Mouse (Mus musculus): ENCODE data around the gene Gm20431. TPM values are rescaled to one million over a fixed set of nuclear protein-coding genes. Genes with fewer than 3 reads are reported as not detected.

Gm20431 gene
- polyA plus RNA-seq, 1 experiment: 15.3 TPM

- Histone ChIP-seq H3K27ac (ENCODE audit: control insufficient read depth, insufficient read depth, low read length) (no peak overlapping the region), H3K4me3 (ENCODE audit: control insufficient read depth, insufficient read depth, low read length) (no peak overlapping the region), H3K36me3 (ENCODE audit: control insufficient read depth, insufficient read depth, low read length) (no peaks in the 10 kb centered on the region), H3K27me3 (ENCODE audit: control insufficient read depth, insufficient read depth, low read length) (no peaks in the 10 kb centered on the region), H3K4me1 (replicated peaks; ENCODE audit: control insufficient read depth, insufficient read depth, low read length) (peaks cover 13% of the 10 kb centered on the region)
- TF ChIP-seq CTCF (IDR thresholded peaks at IDR 0.05; ENCODE audit: borderline replicate concordance, control insufficient read depth, extremely low read depth, insufficient read depth, low read length, poor library complexity) (no peak), POLR2A (IDR thresholded peaks at IDR 0.05; ENCODE audit: control insufficient read depth, extremely low read depth, insufficient read depth, low read length, poor library complexity) (no peak)
- no peak for DNase-seq
- 96% methylated on average over 5 of the region's 5 CpGs for WGBS
Measured at GRCm38 (mm10) chr2:167668426-167668825, 7.1 kb upstream of the Gm20431 start.

GRCm38 (mm10) chr2:167665972-167666713 lies 4.8 kb upstream of the Gm20431 start:
- no peak for DNase-seq
- no peak for TF ChIP-seq POLR2A (IDR thresholded peaks at IDR 0.05; ENCODE audit: control insufficient read depth, extremely low read depth, insufficient read depth, low read length, poor library complexity)
- no peak for TF ChIP-seq CTCF (IDR thresholded peaks at IDR 0.05; ENCODE audit: borderline replicate concordance, control insufficient read depth, extremely low read depth, insufficient read depth, low read length, poor library complexity)
- no peak overlapping the region for H3K27ac ChIP-seq (ENCODE audit: control insufficient read depth, insufficient read depth, low read length)
- H3K4me3 ChIP-seq (ENCODE audit: control insufficient read depth, insufficient read depth, low read length): no peak overlapping the region
- H3K4me1 ChIP-seq (replicated peaks; ENCODE audit: control insufficient read depth, insufficient read depth, low read length): peaks cover 8% of the 10 kb centered on the region
- no peaks in the 10 kb centered on the region for H3K36me3 ChIP-seq (ENCODE audit: control insufficient read depth, insufficient read depth, low read length)
- 95% methylated on average over 18 of the region's 18 CpGs for WGBS
- H3K27me3 ChIP-seq (ENCODE audit: control insufficient read depth, insufficient read depth, low read length): no peaks in the 10 kb centered on the region

GRCm38 (mm10) chr2:167662713-167663112 lies 1.4 kb upstream of the Gm20431 start:
- TF ChIP-seq POLR2A (IDR thresholded peaks at IDR 0.05; ENCODE audit: control insufficient read depth, extremely low read depth, insufficient read depth, low read length, poor library complexity): no peak
- no peak for TF ChIP-seq CTCF (IDR thresholded peaks at IDR 0.05; ENCODE audit: borderline replicate concordance, control insufficient read depth, extremely low read depth, insufficient read depth, low read length, poor library complexity)
- 80% methylated on average over 6 of the region's 6 CpGs for WGBS
- H3K36me3 ChIP-seq (ENCODE audit: control insufficient read depth, insufficient read depth, low read length): no peaks in the 10 kb centered on the region
- H3K4me3 ChIP-seq (ENCODE audit: control insufficient read depth, insufficient read depth, low read length): no peak overlapping the region
- H3K27me3 ChIP-seq (ENCODE audit: control insufficient read depth, insufficient read depth, low read length): no peaks in the 10 kb centered on the region
- peaks cover 40% of the 10 kb centered on the region for H3K4me1 ChIP-seq (replicated peaks; ENCODE audit: control insufficient read depth, insufficient read depth, low read length)
- no peak for DNase-seq
- no peak overlapping the region for H3K27ac ChIP-seq (ENCODE audit: control insufficient read depth, insufficient read depth, low read length)

- Histone ChIP-seq H3K27me3 (ENCODE audit: control insufficient read depth, insufficient read depth, low read length) (no peaks in the 10 kb centered on the region), H3K4me3 (ENCODE audit: control insufficient read depth, insufficient read depth, low read length) (peak overlapping the region; percentile 95), H3K4me1 (replicated peaks; ENCODE audit: control insufficient read depth, insufficient read depth, low read length) (peaks cover 57% of the 10 kb centered on the region), H3K27ac (ENCODE audit: control insufficient read depth, insufficient read depth, low read length) (peak overlapping the region; percentile 16; the same call in 1 of the 2 replicates), H3K36me3 (ENCODE audit: control insufficient read depth, insufficient read depth, low read length) (no peaks in the 10 kb centered on the region)
- 3% methylated on average over 12 of the region's 12 CpGs for WGBS
- TF ChIP-seq POLR2A (IDR thresholded peaks at IDR 0.05; ENCODE audit: control insufficient read depth, extremely low read depth, insufficient read depth, low read length, poor library complexity) (no peak), CTCF (IDR thresholded peaks at IDR 0.05; ENCODE audit: borderline replicate concordance, control insufficient read depth, extremely low read depth, insufficient read depth, low read length, poor library complexity) (no peak)
- DNase-seq: no peak
Measured at GRCm38 (mm10) chr2:167660611-167660971, 705 bp downstream of the Gm20431 start.

- TF ChIP-seq POLR2A (IDR thresholded peaks at IDR 0.05; ENCODE audit: control insufficient read depth, extremely low read depth, insufficient read depth, low read length, poor library complexity) (no peak), CTCF (IDR thresholded peaks at IDR 0.05; ENCODE audit: borderline replicate concordance, control insufficient read depth, extremely low read depth, insufficient read depth, low read length, poor library complexity) (no peak)
- peak overlapping the region; percentile 0; the same call in 1 of the 2 replicates for H3K27ac ChIP-seq (ENCODE audit: control insufficient read depth, insufficient read depth, low read length)
Measured at GRCm38 (mm10) chr2:167659847-167660610, 1.3 kb downstream of the Gm20431 start.

GRCm38 (mm10) chr2:167659177-167659846 lies 2.0 kb downstream of the Gm20431 start:
- no peak for DNase-seq
- H3K4me1 ChIP-seq (replicated peaks; ENCODE audit: control insufficient read depth, insufficient read depth, low read length): peaks cover 61% of the 10 kb centered on the region
- no peak overlapping the region for H3K27ac ChIP-seq (ENCODE audit: control insufficient read depth, insufficient read depth, low read length)
- H3K4me3 ChIP-seq (ENCODE audit: control insufficient read depth, insufficient read depth, low read length): no peak overlapping the region
- TF ChIP-seq CTCF (IDR thresholded peaks at IDR 0.05; ENCODE audit: borderline replicate concordance, control insufficient read depth, extremely low read depth, insufficient read depth, low read length, poor library complexity) (no peak), POLR2A (IDR thresholded peaks at IDR 0.05; ENCODE audit: control insufficient read depth, extremely low read depth, insufficient read depth, low read length, poor library complexity) (no peak)
- H3K27me3 ChIP-seq (ENCODE audit: control insufficient read depth, insufficient read depth, low read length): no peaks in the 10 kb centered on the region
- WGBS: 76% methylated on average over 10 of the region's 10 CpGs
- peaks cover under 1% of the 10 kb centered on the region; the same call in 1 of the 2 replicates for H3K36me3 ChIP-seq (ENCODE audit: control insufficient read depth, insufficient read depth, low read length)

More at GRCm38 (mm10) chr2:167659847-167660610, 1.3 kb downstream of the Gm20431 start:
- Histone ChIP-seq H3K4me1 (replicated peaks; ENCODE audit: control insufficient read depth, insufficient read depth, low read length) (peaks cover 59% of the 10 kb centered on the region), H3K36me3 (ENCODE audit: control insufficient read depth, insufficient read depth, low read length) (no peaks in the 10 kb centered on the region), H3K27me3 (ENCODE audit: control insufficient read depth, insufficient read depth, low read length) (no peaks in the 10 kb centered on the region), H3K4me3 (ENCODE audit: control insufficient read depth, insufficient read depth, low read length) (peak overlapping the region; percentile 95)
- DNase-seq: no peak
- 51% methylated on average over 13 of the region's 13 CpGs for WGBS

All from thymus, adult 2 months (tissue).